Mouse (Mus musculus): Measurements from ENCODE around the gene Chid1.
A peak's percentile ranks its signal among the peaks of the same experiment; 100 is the strongest.

Gene Chid1

GRCm38 (mm10) chr7:141475805-141476158, 63.9 kb downstream of the Chid1 start:
- no peak for DNase-seq

DNA sequence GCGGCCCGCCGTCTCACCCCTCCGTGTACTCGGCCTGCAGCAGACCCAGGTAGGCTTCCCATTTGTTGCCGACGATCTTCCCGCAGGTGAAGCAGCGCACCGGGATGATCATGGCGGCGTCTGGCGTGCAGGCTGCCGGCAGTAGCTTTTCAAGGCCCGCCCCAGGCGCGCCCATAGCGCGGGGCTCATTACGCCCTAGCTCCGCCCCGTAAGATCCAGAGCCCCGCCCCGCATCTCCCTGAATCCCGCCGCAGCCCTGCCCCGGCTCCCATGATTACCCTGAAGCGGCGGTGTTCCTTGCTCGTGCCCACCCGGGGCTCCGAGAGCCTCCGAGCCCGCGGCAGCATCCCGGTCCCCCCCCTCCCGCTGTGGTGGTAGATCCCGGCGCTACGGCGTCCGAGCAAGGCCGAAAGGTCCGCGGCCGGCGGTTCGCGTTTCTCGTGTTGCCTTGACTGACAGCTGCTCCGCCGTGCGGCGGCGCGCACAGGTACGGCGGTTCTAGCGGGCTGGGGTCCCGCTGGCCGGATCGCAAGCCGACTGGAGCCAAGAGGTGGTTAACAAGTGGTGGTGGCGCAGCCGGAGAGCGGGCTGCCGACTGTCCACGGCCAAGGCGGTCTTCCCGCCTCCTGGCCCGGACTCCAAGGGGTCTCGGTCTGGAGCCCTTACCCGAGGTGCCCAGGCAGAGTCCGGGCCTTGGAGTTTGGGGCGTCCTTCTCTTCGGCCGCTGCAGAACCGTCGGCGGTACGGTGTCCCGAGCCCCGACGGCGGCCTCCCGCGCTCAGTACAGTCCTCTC, 64.4 kb downstream of the Chid1 start, which contains the start of the genes Polr2l and Tspan4:
Gene Polr2l, minus strand, starts transcription at position 122 of the 794 bp plus-strand sequence.
Gene Tspan4, plus strand, starts transcription at position 230 of the 794 bp plus-strand sequence.
- peak; percentile 92 for DNase-seq

DNA sequence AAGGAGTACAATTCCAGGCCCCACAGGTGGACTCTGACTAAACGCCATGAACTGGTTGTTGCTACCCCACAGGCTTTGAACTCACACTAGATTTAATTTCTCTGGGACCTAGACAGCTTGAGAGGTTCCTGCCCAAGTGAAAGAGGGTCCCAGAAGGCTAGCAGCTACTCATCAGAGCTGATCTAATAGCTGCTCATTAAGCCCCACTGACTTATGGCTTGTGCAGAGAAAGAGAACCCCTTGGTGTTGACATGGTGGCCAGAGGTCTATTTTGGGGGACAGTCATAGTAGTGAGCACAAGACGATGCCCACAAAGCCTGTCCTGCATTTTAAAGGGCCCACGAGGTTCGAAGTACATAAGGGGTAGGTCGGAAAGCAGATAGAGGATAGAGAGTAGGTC, 65.5 kb downstream of the Chid1 start:
- no peak for DNase-seq

- no peak for DNase-seq
These were observed 66.9 kb downstream of the Chid1 start for GRCm38 (mm10) chr7:141472763-141473162.

DNA sequence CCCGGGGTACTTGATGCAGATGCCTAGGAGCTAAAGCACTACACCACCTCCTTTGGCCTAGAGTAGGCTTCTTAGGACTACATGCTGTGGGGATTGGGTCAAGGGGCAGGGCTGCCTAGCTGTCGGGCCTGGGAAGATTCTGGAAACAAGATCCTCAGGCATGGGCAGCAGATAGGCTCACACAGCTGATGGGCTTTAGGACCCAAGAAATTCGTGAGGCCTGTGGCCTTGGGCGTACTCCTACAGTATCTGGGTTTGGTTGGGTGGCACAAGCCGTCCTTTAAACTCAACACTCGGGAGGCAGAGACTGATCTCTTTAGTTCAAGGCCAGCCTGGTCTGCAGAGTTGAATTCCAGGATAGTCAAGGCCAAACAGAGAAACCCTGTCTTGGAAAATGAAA, 67.4 kb downstream of the Chid1 start:
- DNase-seq: no peak

GRCm38 (mm10) chr7:141471236-141471635, 68.4 kb downstream of the Chid1 start:
- DNase-seq: no peak

DNA sequence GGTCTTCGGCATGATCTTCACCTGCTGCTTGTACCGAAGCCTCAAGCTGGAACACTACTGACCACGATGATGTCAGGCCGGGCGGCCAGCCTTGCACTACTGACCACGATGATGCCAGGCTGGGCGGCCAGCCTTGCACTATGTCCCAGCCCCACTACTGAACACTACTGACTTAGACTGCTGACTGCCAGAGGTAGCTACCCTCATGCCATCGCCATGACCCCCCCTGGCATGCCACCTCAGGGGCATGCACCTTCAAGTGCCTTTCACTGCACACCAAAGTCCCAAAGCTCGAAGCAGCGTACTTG, 69.1 kb downstream of the Chid1 start:
- DNase-seq: no peak

GRCm38 (mm10) chr7:141469901-141470636, 69.6 kb downstream of the Chid1 start:
- no peak for DNase-seq

DNA sequence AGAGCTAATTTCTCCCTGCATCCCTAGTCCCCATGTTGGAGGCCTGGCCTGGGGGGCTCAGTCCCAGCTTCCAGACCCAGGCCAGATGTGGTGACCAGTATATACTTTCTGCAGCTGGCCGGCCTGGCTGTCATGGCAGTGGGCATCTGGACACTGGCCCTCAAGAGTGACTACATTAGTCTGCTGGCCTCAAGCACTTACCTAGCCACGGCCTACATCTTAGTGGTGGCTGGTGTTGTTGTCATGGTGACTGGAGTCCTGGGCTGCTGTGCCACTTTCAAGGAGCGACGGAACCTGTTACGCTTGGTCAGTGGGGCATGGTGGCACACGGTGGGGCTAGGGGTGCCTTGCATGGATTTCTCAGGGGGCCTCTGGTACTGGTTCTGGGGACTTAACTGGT, 70.3 kb downstream of the Chid1 start:
- no peak for DNase-seq

DNA sequence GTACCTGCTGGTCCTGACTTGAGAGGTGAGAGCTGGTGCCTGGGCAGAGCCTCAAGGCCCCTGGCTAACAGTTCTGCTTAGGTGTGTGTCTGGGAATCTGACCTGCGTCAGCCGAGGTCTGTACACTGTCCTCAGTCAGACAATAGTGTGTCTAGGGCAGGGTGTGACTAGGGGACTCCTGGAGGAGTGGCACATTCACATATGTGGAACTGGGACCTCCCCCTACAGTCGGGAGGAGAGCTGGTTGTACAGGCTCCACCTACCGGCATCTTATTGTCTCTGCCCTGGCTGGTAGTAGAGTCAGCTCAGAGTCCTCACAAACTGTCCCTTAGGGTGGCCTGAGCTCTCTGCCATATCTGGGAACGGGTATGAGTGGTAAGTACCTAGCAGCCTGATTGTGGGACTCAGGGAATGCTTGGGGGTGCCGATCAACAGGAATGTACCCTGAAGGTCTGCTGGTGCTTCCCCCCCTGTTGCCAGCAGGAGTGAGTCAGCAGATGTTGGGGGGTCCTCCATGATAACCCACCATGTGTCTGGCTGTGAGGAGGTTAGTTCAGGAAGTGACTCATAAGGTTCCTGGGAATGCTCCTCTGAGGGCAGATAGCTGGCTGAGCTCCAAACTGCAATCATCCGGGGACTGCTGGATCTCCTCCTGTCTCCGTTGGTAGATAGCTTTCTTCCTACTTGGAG, 71.0 kb downstream of the Chid1 start:
- DNase-seq: peak; percentile 69

GRCm38 (mm10) chr7:141468164-141468521, 71.5 kb downstream of the Chid1 start:
- DNase-seq: no peak

DNA sequence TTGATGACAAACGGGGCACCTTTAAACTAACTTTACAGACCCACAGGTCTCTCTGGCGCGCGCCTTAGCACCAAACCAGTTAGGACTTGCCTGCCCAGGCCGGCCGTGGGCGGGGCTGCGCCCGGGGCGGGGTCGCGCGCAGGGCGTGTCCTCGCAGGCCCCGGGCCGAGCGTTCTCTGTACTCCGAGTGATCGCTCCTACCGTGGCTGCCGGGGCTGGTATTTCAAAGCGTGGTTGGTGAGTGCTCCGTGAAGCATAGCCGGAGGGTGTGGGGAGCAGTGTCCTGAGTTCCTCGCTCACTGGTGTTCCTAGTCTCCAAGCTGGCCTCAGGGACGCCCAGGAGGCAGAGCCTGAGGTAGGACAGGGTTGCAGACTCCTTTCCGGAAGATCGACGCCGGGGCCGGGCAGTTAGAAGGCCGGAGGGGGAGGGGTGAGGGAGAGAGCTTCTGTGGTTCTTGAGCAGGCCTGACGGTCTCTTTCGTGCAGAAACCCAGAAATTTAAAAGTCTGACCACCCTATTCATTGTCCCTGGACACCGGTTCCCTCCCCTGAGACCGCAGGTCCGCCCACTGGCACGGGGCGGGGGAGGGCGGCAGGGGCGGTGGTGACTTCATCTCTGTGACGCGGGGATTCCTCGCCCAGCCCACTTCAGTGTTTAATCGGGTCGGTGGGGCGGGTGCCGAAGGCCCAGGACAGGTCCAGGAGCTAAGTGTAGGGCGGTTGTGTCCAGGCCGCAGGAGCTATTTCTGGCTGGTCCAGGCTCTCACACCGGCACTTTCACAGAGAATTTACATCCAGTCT, 72.2 kb downstream of the Chid1 start, which contains the start of gene Cd151:
Gene Cd151, plus strand, starts transcription at position 163 of the 801 bp plus-strand sequence.
- peak; percentile 96 for DNase-seq

- DNase-seq: no peak
These were observed 73.0 kb downstream of the Chid1 start for GRCm38 (mm10) chr7:141466607-141467148.

GRCm38 (mm10) chr7:141466045-141466394, 73.6 kb downstream of the Chid1 start:
- no peak for DNase-seq

DNA sequence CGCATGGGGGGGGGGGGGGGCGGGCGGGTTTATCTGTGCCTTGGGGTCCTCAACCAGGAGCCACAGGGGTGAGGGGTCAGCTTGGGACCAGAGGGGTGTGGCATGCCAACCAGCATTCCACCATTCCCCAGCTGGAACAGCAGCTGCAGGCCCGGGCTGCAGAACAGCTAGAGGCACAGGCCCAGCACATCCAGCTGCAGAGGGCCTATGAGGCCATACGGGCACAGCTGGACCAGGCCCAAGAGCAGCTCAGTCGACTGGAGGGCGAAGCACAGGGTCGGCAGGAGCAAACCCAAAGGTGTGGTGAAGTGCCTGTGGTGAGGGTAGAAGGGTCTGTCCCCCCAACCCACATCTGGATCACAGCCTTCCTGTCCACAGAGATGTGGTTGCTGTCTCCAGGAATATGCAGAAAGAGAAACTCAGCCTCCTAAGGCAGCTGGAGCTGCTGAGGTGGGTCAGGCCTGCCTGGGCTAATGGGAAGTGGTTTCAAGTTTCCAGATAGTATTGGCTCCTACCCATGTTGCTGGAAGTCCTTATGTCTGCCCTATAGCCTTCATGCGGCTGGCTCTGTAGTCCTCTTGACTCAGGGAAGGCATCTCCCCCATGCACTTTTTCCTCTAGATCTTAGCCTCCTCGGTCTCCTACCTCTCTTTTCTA, 74.1 kb downstream of the Chid1 start:
- DNase-seq: no peak

- peak; percentile 59 for DNase-seq
These were observed 75.0 kb downstream of the Chid1 start for GRCm38 (mm10) chr7:141464603-141465201.

GRCm38 (mm10) chr7:141463824-141464602, 75.6 kb downstream of the Chid1 start:
- DNase-seq: peak; percentile 64

GRCm38 (mm10) chr7:141462333-141462821, 77.3 kb downstream of the Chid1 start:
- DNase-seq: peak; percentile 68

GRCm38 (mm10) chr7:141461521-141462332, 77.9 kb downstream of the Chid1 start:
- peak; percentile 51 for DNase-seq
